Mouse (Mus musculus) spleen, postnatal 14 days (tissue): ENCODE data around the gene Foxa3.
"Not testable (repeated sequence)": the region's sequence is repeated elsewhere in the genome, so short reads cannot be mapped to it uniquely, and the experiment has no call there.

Experiments used
- DNase-seq, 2 experiments: peaks; one replicate each; pipeline ENCODE4 v3.0.0; 2021 to 2022; ENCODE audit warnings: low spot score in 2 of 2

Foxa3 gene

DNA sequence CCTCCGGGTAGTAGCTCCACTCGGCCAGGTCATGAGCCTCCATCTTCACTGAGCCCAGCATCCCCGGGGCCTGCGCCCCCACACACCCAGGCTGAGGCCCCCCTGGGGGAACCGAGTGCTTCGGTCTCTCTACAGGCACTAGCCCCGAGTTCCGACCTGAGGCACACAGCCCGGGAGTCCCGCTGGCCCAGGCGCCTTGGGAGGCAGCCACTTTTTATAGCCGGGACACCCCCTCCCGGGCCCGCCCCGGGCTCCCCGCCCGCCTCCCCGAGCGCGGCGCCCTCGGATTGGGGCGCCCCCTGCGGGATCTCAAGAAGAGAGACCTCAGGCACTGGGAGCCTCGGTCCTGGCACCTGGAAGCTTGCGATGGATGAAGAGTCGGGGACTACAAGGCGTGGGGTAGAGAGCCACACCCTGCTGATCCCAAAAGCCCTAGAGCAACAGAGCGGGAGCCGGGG lies at the start of gene Foxa3:
Foxa3 (minus strand) TSS at position 182 of the 458 bp plus-strand sequence.
- no peak for DNase-seq

DNA sequence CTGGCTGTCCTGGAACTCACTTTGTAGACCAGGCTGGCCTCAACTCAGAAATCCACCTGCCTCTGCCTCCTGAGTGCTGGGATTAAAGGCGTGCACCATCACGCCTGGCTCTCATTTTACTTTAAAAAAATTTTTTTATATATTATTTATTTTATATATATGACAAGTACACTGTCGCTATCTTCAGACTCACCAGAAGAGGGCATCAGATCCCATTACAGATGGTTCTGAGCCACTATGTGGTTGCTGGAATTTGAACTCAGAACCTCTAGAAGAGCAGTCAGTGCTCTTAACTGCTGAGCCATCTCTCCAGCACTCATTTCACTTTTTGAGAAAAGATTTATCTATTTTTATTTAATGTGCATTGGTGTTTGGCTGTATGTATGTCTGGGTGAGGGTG lies 47.7 kb upstream of the Foxa3 start:
- not testable (repeated sequence) for DNase-seq

DNA sequence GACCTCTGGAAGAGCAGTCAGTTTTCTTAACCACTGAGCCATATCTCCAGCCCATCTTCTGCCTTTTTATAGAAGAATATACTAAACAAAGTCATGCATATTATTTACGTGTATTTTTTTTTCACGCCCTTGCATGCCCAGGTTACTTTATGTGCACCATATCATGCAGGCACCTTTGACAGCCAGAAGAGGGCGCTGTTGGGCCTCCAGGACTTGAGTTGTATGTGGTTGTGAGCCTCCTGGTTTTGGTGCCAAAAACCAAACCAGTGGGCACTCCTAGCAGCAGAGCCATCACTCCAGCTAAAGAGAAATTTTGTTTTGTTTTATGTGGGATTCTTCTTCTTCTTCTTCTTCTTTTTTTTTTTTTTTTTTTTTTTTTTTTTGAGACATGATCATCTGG lies 46.2 kb upstream of the Foxa3 start:
- DNase-seq = no peak

DNA sequence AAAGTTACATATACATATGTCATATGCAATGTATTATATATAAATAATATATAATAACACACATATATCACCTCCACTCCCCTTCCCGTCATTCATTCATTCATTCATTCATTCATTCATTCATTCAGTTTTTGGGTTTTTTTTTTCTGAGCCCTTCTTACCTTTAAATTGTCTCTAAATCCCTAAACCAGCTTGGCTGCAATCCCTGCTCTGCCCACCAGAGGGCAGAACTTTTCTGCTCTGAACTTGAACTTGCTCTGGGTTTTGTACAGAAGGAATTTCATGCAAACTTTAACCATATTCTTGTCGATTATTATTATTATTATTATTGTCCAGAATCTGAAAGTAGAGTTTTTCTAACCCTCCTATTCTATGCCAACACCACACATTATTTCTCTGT lies 45.4 kb upstream of the Foxa3 start:
- peak; percentile 60 to 72 for DNase-seq

DNA sequence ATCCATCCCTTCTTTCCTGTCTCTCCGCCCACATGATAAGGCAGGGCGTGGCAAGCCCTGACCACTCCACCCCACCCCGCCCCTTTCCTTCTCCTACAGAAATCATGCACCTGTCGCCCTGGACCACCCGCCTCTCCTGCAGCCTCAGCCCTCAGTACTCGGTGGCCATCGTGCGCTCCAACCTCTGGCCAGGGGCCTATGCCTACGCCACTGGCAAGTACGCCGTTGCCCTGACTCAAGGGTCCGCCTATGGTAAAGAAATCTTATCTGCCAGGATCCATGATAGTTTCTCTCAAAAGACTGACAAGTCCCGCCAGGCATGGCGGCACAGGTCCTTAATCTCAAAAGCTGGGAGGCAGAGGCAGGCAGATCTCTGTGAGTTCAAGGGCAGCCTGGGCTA lies 44.6 kb upstream of the Foxa3 start:
- no peak for DNase-seq

DNA sequence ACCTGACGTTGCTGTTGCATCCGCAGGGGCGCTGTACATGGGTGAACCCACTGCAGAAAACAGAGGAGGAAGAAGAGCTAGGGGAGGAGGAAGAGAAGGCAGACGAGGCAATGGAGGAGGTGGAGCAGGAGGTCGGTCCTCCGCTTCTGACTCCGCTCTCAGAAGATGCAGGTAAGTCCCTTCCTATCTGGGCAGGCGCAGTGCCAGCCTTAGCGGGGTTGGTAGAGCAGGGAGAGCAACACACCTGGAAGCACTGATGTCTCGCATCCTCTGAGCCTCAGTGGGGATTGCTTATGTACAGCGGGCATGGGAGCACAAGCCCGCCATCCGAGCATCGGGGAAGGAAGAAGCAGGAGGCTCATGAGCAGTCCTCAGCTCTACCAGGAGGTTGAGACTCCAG lies 43.7 kb upstream of the Foxa3 start:
- DNase-seq = no peak

DNA sequence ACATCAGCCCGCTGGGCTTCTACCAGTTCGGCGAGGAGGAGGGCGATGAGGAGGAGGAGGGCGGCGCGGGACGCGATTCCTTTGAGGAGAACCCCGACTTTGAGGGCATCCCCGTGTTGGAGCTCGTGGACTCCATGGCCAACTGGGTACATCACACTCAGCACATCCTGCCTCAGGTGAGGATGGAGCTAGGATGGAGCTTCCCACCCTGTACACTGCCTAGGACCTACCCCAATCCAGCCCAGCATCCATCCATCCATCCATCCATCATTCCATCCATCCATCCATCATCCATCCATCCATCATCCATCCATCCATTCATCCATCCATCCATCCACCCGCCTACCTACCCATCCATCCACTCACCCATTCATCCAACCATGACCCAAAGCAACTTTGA lies 42.6 kb upstream of the Foxa3 start:
- DNase-seq = no peak

DNA sequence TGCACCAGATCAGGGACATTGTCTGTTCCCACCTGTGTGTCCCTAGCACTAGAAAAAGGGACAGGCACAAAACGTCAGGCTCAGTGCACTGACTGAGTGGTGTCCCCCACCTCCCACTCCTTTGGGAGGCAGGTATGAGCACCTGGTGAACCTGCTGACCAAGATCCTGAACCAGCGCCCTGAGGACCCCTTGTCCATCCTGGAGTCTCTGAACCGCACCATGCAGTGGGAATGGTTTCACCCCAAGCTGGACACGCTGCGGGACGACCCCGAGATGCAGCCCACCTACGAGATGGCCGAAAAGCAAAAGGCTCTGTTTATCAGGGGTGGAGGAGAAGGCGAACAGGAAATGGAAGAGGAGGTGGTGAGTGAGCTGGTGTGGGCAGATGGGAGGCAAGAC lies 34.1 kb upstream of the Foxa3 start:
- DNase-seq = no peak

DNA sequence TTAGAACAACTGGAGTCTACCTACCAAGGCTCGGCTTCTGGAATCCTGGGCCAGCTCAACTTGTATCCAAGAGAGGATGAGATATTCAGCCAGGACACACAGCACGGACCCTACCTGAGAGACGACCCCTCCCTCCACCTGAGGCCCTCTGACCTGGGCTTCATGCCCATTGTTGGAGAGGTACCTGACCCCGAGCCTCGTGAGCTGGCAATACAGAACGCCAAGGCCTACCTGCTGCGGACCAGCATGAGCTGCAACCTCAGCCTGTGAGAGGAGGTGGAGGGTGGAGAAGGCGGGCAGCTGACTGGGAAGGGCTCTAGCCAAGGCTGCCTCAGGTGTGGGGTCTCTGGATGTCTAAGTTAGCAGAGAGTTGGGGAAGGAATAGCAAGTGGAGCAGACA lies 31.8 kb upstream of the Foxa3 start:
- DNase-seq = no peak

DNA sequence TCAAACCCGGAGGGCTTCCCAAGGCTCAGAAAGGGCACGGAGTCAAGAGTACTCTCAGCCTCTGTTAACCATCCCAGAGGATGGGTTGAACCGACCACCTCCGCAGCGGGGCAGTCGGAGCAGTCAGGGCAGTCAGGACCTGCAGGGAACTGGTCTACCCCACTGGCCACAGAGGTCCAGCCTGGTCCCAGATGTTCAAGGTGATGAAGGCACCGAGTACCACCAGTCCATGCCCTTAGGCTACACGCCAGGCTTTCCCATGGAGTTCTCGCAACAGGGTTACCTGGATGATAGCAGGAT lies 31.4 kb upstream of the Foxa3 start:
- no peak for DNase-seq

DNA sequence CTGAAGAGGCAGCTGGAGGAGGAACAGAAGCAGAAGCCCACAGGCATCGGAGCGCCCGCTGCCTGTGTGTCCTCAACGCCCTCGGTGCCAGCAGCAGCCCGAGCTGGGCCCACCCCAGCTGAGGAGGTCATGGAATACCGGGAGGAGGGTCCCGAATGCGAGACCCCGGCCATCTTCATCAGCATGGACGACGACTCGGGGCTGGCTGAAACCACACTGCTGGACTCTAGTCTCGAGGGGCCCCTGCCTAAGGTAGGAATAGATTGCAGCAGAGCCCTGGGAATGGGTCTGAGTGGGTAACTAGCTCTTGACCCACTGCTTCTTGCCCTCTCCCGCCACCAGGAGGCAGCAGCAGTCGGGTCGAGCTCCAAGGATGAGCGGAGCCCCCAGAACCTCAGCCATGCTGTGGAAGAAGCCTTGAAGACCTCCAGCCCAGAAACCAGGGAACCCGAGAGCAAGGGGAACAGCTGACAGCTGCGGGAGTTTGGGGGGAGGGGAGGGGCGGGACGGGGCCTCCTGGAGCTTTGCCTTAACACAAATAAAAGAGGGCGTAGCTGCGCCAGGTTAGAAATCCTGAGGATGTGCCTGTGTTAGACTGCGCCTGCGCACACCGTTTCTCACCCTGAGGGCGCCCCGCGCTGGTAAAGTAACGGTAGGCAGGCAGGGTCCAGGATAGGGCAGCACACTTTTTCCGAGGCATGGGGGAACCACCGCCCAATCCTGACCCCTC lies 30.9 kb upstream of the Foxa3 start, which contains the start of gene Rsph6a:
Rsph6a (plus strand) TSS at position 644 of the 730 bp plus-strand sequence.
- no peak for DNase-seq

DNA sequence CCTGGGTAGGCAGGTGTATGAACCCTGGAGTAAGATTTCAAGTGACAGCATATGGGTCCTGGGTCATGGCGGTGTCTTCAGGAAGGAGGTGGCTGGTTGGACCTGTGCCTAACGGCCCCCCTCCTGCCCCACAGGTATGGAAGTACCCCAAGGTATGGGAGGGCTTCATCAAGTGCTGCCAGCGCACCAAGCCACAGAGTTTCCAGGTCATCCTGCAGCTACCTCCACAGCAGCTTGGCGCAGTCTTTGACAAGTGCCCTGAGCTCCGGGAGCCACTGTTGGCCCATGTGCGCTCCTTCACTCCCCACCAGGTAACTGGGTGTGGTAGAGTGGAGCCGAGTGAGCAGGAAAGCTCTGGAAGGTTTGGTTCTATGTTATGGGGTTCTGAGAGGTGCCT lies 29.8 kb upstream of the Foxa3 start:
- DNase-seq = no peak

DNA sequence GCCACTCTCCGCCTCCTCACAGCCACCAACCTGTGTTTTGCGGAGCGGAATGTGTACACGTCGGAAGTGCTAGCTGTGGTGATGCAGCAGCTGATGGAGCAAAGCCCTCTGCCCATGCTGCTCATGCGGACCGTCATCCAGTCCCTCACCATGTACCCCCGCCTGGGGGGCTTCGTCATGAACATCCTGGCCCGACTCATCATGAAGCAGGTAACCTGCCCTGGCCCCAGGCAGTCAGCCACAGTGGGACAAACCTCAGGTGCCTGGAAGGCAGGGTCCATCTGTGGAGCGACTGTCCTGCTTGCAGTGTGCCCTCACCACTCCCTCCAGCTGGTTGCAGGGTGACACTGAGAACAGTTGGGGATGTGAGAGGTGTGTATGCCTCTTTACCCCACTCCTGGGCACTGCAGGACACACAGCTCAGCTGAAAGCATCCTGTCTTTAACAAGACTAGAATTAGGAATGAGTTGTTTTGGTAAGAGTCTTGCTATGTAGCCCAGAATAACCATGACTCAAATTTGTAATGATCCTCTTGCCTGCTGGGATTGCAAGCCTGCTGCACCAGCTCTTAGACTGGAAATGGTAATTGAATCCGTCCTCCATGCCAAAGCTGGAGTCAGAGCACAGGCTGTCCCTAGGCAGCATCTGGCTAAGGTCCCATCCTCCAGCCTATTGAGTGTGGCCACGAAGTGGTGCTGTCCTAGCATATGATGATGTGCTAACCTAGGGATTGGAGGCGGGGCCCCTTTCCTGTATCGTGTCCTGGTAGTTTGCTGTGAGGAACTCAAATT lies 29.2 kb upstream of the Foxa3 start:
- no peak for DNase-seq

DNA sequence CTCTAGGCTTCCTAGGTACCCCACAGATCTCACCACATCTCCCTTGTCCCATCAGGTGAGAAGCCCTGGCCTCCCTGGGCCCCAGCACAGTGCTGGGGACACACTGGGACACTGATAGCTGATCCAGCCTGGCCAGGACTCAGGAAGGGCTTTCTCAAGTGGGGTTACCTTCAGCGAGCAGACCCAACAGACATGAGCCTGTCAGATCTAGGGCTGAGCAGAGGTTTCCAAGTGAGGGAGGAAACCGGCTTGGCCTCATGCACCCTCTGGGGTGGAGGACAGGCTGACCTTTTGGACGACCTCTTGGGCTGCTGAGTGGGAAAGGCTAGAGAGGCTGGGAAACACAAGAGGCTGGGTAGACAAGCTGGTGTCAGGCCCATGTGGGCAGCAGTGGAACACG lies 27.8 kb upstream of the Foxa3 start:
- no peak for DNase-seq

DNA sequence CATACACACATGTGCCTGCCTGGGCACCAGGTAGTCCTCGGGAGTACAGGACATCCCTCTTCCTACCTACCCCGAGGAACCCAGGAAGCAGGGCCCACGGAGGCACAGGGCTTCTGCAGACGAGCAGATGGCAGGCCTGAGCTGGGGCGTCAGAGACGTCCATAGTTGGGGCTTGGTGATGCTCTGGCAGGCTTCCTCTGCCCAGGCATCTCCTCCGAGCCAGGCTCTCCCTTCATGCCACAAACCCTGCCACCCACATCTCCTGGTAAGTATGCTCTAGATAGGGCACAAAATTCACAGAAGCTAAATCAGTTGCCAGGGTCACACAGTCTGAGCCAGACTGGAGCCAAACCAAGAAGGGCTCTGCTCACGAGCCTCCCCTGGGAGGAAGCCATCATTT lies 26.8 kb upstream of the Foxa3 start:
- no peak for DNase-seq

DNA sequence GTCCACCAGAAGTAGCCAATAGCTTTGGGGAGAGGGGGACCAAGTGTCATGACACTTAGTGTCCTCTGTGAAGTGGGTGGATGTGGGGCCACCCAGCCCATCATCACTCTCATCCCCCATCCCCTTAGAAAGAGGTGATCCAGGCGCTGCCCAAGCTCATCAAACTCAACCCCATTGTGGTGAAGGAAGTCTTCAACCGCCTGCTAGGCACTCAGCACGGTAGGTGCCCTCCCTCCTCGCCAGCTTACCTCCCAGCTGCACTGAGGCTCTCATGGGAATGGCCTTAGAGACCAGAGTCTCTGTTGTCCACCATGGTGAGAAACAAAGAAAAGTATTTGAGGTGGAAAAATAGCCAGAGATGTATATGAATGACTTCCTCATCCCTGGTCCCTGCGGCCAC lies 25.9 kb upstream of the Foxa3 start:
- no peak for DNase-seq

DNA sequence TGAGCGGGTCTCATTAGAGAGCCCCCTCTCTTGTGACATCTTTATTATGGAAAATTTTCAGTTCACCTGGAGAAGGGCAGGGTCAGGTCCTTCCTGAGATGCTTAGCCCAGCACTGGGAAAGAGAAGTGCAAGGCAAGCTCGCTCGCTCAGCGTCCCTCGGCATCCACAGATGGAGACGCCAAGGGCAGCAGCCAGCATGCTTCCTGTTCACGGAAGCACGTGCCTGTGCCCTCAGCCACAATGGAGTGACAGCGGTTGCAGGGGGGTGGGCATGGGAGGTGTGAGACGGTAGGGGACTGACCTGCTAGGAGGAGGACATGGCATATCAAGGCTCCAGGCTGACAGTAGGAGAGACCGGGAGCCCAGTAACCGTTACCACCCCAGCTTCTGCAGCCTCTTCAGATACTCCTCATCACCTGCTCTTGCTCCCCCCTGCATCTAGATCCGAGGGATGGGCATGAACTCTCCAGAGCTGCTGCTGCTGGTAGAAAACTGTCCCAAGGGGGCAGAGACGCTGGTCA lies 24.7 kb upstream of the Foxa3 start:
- DNase-seq = no peak

DNA sequence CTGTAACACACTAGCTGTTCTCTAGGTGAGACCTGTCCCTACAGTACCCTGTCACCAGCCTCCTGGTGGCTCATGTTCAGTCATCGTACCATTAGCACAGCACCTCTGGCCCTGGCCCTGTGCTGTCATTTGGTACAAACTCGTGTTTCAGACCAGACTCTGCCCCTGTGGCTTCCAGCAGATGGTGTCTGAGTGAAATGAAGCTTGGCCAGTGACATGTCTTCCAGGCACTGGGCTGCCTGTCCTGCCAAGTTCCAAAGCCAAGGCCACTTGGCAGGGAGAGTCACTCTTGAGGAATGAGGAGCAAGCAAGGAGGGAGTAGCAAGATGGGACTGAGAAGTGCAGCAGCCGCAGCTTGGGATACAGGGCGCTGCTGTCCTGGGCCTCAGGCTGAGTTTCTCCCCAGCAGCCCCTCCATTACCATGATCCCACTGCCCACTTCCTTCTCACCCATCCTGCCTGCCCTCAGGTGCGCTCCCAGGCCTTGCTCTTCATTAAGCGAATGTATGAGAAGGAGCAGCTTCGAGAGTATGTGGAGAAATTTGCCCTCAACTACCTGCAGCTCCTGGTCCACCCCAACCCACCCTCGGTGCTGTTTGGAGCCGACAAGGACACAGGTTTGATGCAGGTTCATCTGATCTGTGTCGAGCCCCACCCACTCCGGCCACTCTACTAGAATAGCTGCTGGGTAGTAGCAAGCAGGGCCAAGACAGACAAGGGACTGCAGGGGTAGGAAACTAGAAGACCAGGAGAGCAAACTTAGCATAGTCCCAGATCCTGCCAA lies 23.1 kb upstream of the Foxa3 start:
- no peak for DNase-seq

DNA sequence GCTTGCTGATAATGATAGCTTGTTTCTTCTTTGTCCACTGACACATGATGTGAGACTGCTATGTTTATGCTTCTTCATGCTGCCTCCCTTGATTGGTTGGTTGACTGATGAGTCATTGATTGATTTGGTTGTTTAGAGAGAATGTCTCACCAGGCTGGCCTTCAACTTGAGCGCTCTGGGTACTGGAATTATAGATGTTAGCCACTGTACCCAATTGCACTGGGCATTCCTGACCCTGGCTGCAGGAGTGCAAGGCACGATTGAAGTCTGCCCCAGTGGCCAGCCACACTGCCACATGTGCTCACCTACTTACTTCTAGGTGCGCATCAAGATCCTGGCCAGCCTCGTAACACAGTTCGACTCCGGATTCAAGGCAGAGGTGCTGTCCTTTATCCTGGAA lies 21.3 kb upstream of the Foxa3 start:
- no peak for DNase-seq

DNA sequence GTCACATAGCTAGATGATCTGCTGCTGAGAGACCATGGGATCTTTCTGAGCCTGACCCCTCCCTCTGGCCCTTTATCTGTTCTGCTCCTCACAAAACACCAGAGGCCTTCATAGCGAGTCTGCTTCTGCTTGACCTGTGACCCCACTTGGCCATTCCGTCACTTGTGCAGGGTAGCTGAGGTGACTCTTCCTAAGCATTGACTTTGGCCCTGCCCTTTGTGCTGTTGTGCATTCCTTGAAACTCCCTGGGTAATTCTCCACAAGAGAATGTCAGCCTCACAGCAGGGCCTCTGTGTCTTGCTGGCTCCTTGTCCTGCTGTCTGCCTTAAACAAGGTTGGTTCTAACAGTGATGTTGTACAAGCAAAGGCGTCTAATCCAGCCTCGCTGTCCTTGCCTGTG lies 8.3 kb upstream of the Foxa3 start:
- no peak for DNase-seq

DNA sequence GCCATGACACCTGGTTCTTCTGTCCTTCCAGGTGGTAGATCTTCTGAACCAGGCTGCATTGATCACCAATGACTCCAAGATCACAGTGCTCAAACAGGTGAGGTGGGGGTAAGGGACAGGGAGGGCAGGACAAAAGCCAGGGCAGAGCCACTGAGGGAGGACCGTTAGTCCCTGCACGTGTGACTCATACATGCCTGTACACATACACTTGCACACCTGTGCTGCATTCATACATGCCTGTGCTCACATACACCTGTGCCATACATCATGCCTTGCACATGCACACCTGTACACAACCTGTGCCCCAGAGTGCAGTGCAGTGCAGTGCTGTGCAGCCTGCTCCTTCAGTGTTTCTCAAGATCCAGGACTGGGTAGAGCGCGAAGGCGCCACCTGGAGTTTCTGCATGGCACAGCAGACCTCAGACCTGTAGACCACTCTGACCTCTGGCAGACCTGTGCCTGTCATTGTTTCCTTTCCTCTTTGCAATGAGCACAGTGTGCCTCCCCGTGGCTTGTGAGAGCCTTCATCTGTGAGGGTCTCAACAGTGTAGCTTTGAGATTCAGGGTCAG lies 5.8 kb upstream of the Foxa3 start:
- DNase-seq = peak; percentile 32 to 54

DNA sequence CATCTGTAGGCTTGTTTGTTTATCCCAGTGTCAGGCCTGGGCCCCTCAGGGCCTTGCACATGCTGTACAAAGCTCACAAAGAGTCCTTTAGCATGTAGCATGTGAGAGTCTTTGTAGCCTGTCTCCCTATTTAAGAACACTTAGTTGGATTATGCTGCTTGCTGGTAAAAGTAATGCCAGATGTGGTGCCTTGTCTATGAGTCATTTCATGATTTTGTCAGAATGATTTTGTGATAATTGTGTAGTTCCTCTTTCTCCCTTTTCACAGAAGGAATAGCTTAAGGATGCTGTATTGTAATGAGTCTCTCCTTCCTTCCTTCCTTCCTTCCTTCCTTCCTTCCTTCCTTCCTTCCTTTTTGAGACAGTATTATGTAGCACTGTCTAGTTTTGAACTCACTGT lies 4.7 kb upstream of the Foxa3 start:
- no peak for DNase-seq
